Mouse (Mus musculus) T-cell, adult 2 months (primary cell): ENCODE results near the gene Sectm1b.
A peak's percentile ranks its signal among the peaks of the same experiment; 100 is the strongest.
"Not testable (repeated sequence)": the region's sequence is repeated elsewhere in the genome, so short reads cannot be mapped to it uniquely, and the experiment has no call there.

Experiments used
- DNase-seq: peaks from one replicate; pipeline ENCODE4 v3.0.0; 2022; ENCODE audit warnings: low spot score

Gene Sectm1b

DNA sequence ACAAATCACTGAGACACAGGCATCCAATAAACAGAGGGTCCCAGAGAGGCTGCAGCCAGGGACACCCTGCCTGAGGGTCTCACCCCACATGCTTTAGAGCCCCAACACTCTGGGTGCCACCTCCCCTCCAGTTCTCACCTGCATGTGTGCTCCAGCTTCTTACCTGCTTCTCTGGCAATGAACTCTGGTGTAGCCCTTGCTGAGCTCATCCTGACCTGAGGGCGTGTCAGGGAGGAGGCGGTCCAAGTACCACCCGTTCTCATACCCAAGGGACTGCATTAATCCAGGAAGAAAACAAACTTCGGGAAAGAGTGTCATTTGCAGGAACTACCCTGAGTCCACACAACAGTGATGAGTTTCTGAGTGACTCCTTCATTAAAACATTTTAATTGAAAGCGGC, at the start of gene Sectm1b:
Sectm1b (minus strand) TSS at position 191 of the 400 bp plus-strand sequence.
- DNase-seq: no peak

DNA sequence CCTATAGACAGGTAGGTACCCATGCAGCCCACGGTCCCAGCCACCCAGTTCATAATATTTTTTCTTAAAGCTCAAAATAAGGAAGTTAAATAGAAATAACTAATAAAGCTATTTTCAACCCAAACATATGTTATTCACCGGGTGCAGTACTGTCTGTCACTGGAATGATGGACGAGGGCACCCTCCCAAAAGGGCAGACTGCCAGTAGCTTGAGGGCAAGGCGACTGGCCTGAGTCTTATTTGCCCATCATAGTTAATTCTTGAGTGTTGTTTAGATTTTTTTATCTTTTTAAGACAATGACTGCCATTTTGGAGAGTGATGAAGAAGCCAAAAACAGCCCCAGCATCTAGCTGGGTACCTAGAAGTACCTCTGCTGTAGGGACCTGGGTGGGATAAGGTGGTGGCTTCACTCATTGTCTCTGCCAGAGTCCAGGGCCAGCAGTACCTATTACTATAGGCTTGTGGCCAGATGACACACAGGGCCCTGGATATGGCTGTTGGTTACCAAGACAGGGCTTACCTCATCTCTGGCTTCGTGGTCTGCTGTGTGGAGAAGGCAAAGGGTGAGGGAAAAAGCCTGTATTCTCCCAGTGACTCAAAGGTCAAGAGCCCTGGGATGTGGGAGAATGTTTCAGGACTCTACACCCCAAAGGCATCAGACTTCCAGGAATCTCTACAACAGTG, 48.9 kb upstream of the Sectm1b start:
- no peak for DNase-seq

DNA sequence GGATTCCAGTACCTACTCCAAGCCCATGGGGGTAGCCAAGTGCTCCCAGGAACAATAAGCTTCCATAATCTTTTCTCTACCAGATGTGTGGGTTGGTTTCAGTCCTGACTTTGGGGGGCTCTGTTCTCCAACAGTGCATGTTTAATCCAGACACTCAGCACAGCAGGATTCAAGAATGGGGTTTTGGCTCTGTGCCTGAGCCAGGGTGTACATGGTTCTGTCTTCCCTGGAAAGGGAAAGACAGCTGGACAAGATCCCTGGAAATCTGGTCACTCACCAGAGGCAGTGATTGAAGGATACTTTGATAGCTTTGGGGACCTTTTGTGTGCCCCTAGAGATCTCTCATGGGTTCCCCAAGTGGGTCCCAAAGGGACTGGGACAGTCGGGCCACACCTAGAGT, 48.2 kb upstream of the Sectm1b start:
- DNase-seq: no peak

DNA sequence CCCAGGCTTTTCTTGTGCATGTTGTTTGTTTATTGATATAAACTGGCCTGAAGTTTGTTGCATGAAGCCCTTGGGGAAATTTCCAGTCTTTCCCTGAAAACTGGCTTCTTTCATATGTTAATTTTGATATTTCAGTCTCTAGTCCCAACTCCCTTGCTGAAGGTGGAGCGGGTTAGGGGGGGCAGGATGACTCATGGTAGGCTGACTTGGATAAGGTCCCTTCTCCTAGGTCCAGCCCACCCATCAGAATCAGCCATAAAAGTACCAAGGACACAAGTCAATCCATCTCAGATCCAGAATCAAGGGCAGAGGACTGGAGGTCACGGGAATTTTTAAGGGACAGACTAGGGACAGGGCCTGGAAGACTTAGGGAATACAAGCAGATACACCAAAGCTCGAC, 47.7 kb upstream of the Sectm1b start:
- DNase-seq: no peak

DNA sequence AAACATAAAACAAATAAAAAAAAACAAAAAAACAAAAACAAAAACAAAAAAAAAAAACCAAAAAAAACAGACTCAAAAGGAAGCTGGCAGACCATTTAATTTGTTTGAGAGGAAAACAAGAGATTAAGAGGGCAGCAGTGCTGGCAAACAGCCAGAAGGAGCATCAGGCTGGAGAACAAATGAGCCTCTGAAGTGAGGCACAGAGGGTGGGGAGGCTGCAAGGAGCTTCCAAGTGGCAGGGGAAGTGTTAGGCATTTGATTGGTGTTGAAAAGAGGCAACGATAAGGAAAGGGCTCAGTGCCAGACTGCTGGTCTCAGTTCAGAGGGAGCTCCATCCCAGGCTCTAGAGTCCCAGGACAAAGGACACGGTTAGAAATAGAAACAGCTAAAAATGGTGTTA, 46.6 kb upstream of the Sectm1b start:
- no peak for DNase-seq

DNA sequence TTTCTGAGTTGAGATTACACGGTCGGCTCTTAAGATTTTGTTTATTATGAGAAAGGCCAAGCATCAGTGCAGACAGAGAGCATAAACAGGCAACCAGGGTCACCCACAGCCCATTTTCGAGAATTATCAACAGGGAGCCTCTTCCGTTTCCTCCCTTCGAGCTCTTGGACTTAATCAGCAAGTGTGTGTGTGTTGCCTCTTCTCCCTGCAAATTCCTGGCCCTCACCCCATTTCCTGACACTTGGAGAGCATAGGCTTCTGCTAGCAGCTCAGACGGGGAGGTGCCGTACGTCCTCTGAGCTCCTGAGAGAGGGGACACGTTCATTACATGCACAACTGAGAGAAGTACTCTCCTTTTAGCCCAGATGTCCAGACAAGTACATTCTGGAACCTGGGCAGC, 44.7 kb upstream of the Sectm1b start:
- DNase-seq: no peak

DNA sequence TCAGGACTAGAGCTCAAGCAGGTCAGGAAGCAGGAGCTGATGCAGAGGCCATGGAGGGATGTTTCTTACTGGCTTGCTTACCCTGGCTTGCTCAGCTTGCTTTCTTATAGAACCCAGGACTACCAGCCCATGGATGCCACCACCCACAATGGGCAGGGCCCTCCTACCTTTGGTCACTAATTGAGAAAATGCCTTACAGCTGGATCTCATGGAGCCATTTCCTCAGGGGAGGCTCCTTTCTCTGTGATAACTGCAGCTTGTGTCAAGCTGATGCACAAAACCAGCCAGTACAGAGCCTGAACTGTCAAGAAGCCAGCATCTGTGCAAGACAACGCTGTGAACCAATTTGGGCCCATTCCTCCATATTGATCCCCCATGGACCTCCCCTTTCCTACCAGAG, 43.9 kb upstream of the Sectm1b start:
- not testable (repeated sequence) for DNase-seq

DNA sequence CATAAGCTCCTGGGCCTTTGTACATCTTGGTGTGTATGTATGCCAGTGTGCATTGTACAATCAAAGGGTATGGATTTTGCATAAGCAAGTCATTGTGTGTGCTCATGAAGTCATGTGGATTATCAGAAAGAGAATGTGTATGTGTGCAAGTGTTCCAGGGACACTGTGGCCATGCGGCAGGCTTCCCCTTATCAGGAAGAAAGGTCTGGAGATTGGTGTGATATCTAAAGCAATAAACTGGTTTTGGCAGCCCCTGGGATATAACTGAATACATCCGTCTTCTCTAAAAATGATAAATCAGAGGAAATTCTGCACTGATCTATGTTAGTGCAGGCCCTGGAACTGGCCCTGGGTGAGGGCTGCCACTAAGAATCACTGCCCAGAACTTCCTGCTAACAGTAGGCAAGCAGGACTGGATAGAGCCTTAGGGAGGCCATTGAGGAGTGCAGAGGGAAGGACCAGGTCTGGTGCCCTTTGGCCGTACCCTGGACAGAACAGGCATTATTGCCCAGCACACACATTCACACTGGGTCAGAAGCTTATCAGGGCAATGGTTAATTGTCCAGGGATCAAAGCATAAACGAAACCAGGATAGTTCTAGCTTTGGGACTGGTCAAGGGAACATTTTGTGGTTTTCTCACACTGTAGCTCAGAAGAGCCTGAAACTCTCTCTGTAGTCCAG, 37.9 kb upstream of the Sectm1b start:
- DNase-seq: no peak

DNA sequence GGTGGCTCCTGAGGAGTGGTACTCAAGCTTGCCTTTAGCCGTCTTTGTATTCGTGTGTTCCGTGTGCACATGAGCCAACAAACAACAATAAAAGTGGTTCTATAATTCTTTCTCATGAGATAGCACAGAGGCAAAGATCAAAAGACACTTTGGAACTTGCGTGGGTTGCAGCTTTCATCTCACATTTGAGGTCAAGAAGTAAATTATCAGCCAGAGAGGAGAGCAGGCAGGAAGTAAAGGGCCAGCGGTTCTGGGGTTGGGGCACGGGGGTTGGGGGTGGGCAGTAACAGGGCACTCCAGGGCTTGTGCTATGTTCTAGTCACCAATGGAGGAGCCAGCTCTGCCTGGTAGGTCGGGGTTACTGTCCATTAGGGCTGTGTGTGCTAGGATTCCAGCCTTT, 37.3 kb upstream of the Sectm1b start:
- peak; percentile 10 for DNase-seq

DNA sequence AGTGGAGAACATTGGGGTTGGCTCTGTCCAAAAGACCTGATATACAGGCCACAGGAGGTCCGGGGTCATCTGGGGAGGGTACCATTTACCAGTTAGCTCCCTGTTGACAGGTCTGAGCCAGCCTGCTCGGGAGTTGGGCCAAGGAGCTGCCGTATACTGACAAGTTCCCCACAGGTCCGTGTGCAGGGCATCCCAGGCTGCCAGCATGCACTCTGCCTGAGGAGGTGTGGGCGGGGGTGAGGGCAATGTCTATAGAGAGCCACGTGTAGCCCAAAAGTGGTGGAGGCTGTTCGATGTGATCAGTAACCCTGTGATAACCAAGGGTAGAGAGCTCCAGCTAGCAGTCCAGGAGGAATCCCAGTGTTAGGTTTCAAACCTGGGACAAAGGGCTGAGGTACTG, 36.4 kb upstream of the Sectm1b start:
- no peak for DNase-seq

DNA sequence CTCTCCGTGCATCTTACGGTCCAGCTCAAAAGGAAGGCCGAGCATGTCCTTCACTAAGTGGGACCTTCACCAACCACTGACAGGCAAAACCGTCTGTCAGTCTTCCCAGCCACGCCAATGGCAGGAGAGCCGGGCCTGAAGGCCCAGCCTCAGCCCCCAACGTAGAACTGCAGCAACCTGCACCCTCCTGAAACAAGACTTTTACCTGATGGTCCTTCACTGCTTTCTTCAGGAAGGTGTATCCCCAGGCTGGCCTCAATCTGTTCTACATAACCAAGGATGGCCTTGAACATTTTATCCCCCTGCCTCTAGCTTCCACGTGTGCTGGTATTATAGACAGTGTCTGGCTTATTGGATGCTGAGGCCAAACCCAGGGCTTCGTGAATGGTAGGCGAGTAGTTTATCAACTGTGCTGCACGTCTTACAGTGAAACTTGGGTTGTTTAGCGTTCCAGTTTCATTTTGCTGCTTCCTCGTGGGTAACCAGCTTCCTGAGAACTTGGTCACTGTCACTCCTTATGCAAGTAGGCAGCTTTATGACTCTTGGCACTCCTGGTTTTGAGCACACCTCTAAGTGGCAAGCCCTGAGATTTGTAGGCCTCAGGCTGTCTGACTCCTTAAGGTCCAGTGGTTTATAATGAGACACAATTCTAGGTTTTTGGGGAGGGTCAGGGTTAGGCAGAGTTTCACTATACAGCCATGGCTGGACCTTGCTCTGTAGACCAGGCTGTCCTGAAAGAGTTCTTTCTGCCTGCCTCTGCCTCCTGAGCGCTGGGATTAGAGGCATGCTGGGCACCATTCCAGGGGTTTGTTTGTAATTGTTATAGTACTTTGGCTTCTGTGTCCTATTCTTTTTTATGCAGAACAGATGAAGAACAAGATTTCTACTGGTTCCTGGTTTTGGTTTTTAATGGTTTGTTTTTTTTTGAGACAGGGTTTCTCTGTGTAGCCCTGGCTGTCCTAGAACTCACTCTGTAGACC, 29.5 kb upstream of the Sectm1b start:
- DNase-seq: no peak

DNA sequence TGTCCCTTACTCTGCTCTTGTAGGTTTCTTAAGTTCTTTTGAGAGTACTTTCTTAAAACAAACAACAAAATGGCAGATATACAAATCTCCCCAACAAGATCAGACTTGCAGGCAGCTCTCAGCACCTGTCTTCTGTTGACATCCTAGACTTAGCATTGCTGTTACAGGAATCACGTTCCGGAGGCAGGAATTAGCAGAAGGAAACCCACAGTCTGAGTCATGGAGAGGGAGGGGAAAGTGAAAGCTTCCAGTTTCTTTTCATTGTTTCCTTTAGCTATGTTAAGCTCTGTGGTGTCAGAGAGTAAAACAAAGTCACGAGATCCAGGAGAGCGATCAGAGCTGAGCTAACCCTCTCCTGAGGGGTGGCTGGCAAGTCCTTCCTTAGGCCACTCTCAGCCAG, 27.6 kb upstream of the Sectm1b start:
- no peak for DNase-seq

DNA sequence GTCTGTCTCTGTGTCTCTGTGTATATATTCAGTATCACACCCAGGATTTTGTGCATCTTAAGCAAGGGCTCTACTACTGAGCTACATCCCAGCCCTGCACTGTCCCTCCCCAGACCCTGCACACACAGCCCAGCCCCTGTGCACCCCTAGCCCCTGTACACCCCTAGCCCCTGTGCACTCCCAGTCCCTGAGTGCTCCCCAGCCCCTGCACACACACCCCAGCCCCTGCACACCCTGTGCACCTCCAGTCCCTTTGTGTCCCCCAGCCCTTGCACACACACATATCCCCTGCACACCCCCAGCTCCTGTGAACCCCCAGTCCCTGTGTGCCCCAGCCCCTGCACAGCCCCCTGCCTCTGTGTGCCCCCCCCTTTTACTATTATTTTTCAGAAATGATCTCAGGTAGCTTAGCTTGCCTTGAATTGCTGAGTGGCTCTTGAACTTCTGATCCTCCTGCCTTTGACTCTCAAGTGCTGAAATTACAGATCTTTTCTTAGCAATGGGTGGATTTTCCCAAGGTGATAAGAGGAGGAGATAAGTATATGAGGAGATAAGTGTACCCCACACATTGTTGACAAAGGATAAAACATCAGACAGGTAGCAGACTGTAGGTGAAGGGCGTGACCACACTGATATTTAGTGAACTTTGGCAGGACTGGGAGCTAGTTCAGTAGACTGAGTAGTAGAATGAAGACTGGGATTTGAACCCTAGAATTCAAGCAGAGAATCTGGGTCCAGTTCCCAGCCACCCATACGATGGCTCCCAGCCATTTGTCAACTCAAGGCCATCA, 26.6 kb upstream of the Sectm1b start:
- DNase-seq: no peak

DNA sequence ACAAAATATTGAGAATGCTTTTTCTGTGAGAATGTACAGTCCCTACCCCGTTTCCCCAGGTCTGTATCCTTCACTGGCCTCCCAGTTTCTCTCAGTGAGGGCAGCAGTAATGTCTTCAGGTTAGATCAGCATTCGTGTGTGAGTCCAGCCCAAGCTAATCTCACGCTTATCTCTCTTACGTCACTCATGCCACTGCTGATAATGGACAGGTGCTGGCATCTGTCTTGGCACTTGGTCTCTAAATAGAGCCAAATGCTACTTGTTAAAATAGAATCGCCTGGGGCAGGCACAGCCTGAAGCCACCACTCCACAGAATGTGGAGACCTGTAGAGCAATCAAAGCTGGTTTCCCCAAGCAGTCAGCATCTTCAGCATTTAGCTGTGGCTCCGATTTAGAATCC, 25.6 kb upstream of the Sectm1b start:
- no peak for DNase-seq

DNA sequence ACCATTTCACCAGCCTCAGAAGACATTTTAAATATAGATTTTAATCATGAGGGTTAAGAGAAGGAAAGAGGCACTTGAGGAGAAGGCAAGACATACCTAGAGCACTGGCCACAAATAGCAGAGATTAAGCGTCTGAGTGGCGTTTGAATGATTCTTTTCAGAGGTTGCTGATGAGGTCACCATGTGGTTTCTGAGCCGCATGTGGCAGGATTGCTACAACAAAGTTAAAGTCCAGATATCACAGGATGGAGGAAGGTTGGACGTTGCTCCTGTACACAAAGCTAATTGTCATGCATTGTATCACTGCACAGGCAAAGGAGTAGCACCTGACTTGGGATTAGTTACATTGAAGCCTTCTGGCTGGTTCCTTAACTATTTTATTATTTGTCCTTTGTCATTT, 22.9 kb upstream of the Sectm1b start:
- DNase-seq: no peak

DNA sequence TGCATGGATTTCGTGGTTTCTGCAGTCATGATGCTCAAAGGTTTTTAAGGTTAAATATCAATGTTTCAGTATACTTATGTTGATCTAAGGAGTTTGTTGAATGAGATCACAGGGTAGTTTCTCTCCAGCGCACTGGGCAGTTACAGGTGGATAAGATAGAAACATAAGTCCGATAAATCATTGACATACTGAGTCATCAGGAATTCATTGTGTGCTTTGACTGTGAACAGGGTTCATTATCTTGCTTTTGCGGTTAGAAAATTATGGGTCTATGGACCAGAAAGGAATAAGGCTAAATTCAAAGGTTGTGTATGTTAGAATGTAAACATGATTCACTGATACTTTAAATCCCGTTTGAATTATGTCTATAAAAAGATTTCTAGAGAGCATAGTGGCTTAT, 21.8 kb upstream of the Sectm1b start:
- DNase-seq: no peak

DNA sequence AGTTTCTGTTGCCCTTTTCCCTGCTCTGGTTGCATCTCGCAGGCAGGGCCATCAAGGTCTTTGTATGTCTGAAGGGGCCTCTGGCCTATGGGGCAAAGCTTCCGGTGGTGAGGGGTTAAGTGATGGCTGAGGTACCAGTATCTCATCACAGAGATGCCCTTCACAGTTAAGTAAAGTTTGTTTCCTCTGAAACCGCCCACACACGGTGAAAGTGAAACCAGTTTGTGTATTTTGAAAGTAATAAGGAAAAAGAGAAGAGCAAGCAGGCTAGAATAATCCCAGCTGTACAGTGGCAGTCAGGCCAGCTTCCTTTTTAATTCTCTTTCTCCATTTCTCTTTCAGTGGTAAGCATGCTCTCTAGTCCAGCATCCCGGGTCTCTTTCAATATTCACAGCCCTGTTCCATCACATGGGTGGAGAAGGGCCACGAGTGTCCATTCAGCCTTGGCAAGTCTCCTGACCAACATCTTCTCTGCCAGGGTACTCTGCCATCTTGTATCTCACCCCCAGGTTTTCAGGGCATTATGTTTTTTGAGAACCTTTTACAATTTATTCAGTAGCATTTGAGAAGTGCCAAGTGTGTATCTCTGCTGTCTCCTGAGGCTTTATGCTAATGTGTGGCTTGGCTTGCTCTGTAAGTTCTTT, 19.6 kb upstream of the Sectm1b start:
- peak; percentile 68 for DNase-seq

DNA sequence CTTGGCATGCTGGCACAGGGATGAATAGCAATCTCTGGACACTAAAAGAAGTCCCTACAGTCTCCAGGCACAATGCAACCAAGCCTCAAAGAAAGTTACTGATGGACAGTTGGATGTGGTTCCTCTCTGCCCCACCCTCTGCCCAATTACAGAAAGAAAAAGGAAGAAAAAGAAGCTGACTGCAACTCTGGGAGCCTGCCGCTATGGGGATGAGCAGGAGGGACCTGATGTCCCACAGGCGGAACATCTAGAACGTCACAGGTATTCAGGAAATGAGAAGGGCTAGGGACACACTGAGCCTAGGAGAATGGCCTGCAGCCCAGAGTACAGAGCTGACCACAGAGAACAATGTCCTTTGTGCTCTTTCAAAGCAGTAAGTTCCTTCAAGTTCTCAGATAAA, 18.9 kb upstream of the Sectm1b start:
- DNase-seq: no peak

DNA sequence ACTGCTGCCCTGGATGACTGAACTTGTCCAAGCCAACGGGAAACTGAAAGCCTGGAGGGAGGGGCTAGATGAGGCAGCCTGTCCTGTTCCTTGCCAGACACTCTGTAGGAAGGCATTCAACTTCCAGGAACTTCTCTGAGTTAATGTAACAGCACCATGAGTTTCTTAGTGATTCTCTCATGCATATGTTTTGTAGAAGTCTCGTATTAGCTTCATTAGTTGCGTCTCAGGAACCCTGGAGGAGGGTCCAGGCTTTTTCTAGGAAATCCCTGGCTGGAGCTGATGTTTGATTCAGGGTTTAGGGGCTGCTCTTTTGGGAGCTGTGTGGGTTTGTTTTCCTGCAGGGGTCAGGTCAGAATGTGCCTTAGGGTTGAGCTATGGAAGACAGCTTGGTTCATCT, 17.8 kb upstream of the Sectm1b start, which contains the start of gene Sectm1a:
Sectm1a (minus strand) TSS at position 101 of the 400 bp plus-strand sequence.
- no peak for DNase-seq

DNA sequence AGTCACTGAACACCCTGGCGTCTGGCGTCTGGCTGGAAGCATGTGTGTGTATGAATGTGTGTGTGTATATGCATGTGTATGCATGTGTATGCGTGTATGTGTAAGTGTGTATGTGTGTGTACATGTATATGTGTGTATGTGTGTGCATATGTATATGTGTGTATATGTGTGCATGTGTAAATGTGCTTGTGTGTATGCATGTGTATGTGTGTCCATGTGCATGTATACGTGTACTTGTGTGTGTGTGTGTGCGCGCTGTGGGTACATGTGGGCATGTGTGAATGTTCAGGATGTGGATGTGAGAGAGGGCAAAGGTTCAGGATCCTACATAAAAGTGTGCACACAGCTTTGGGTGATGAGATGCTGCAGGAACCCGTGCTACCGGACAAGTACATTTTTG, 17.0 kb upstream of the Sectm1b start:
- DNase-seq: no peak

DNA sequence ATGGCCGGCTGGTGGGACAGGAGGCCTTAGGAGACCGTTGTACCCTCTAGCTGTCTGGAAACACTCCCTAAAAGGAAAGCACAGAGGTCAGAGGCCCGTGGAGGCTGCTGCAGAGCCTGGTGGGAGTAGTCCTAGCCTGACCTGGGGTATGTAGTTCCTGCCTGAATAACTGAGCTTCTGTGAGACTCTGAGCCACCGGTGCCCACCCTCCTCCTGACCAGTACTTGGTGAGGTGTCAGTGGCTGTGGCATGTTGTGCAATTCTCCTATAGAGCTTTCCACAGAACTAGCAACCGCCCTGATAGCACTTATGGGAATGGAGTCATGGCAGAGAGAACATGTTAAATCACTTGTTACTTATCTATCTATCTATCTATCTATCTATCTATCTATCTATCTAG, 12.3 kb upstream of the Sectm1b start:
- no peak for DNase-seq
